Mouse (Mus musculus): ENCODE measurements around the gene Zfp341.

Gene Zfp341
- long read RNA-seq, experiment 1, partial matches to known transcripts: 0 of 2 reads
- long read RNA-seq, experiment 1, other reads (novel, unspliced or antisense): 2 of 2 reads
- long read RNA-seq, experiment 2: 0 reads

DNA sequence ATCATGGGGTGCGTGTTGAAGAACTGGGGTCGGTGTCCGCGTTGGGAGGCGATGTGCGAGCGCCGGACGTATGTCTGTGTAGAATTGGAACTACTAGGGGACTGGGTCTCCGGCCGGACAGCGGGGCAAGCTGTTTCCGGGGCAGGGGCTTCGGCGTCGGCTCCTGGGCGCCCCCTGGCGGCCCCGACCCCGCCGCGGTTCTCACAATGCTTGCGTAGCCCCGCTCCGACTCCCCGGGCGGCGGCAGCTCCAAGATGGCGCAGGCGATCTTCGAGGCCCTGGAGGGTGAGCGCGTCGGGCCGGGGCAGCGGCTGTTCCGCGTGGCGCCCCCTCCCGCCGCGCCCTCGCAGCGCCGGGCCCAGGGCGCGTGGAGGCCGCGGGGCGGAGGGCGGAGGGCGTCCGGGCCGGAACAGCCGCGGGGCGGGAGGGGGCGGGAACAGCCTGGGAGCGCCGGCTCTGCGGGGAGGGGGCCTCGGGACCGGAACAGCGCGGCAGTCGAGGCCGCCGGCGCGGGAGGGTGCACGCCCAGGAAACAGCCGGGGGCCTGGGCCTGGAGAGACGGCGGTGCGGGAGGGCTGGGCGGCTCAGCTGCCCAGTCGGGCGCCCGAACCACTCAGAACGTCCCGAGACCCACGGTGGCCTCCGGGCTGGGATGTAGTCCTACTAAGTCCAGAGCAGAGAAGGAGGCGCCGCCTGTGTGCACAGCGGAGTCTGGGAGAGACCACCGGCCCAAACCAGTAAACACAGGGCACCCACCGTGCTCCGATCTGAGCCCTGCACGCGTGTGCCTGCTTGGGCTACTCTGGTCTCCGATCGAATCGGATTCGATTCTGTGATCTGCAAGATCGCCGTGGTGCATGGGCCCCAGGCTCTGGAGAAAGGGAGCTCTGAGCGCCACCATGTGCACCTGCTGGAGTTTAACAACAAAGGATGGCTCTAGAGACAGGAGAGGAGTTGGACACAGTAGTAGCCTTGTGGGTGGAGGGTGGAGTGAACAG is at the start of gene Zfp341, which contains the start of gene 4930519P11Rik:
Zfp341 (plus strand) TSS at position 180 of the 998 bp plus-strand sequence.
4930519P11Rik (minus strand) TSS at position 320 of the 998 bp plus-strand sequence.
- intact Hi-C loops (cut with DNase I): loop anchor here (5.0 kb wide), 2 partner anchors 41 to 201 kb away; no protein-coding TSS in a partner anchor

DNA sequence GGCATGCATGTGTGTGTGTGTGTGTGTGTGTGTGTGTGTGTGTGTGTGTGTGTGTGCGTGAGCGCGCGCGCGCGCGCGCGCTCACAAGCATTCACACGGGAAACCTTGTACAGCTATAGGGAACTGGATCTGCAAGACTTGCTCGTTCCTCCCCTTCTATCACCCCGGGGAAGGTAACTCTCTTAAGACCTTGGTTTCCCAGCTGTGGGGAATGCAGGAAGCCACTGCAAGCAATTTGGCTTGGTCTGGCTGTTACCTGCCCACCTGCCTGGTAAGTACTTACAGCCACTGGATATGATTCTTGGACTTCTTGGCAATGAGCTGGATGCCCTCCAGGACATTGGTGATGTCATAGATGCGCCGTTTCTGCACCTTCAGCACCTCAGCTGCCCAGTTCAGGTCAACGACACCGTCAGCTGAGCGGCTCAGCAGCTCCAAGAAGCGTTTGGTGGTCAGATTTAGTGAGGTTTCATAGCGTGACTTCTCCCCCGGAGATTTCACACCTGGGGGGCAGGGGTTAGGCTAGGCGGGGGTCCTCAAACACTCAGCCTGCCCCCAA is 49.4 kb upstream of the Zfp341 start:
- intact Hi-C loops (cut with DNase I): no loop called here

DNA sequence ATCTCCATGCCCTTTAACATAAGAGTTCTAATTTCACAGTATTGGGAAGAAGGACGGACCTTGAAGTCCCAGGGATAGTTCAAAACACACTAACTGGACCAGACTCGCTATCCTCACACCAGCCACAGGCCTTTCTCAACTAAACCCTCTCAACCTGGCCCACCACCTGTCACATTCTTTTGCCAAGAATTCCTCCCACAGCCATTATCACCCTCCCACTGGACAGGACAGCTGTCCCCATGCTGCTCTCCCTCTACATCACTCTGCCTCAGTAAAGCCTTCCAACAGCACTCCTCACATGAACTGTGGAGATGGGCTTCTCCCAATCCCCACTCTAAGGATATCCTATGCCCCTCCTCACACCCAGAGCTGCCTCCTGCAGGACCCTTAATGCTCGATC is 47.5 kb upstream of the Zfp341 start:
- intact Hi-C loops (cut with DNase I): no loop called here

DNA sequence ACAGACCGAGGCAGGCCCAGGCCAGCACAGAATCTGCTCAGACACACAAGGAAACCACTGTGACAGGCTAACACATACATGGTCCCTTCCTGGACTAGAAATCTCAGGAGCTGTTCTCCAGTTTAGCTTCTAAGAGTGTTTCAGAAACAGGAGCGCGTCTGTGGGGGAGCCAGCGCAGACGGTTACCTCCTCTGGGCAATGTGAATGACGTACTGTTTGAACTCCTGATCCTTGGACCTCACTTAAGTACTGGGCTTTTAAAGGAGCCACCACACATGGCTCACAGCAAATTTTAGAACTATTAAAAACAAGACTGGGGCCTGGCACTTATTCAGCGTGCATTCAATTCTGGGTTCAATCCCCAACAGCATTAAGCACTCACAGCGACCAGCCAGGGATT is 46.5 kb upstream of the Zfp341 start:
- intact Hi-C loops (cut with DNase I): no loop called here

DNA sequence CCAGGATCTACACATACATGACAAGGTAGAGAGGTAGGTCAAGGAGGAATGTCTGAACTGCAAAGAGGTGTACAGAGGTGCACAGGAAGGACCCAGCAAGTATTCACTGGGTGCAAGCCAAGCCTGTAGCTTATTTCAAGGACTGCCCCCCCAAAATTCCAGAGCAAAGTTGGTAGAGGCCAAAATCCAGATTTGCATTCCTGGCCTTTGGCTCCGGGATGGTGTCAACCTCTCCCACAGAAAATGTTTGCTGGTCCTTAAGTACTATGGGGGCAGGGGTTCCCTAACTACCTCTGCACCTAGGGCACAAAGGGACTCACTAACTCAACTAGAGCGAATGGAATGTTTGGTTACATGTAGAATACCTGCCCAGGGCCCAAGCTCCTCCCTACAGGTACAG is 45.3 kb upstream of the Zfp341 start:
- intact Hi-C loops (cut with DNase I): no loop called here

DNA sequence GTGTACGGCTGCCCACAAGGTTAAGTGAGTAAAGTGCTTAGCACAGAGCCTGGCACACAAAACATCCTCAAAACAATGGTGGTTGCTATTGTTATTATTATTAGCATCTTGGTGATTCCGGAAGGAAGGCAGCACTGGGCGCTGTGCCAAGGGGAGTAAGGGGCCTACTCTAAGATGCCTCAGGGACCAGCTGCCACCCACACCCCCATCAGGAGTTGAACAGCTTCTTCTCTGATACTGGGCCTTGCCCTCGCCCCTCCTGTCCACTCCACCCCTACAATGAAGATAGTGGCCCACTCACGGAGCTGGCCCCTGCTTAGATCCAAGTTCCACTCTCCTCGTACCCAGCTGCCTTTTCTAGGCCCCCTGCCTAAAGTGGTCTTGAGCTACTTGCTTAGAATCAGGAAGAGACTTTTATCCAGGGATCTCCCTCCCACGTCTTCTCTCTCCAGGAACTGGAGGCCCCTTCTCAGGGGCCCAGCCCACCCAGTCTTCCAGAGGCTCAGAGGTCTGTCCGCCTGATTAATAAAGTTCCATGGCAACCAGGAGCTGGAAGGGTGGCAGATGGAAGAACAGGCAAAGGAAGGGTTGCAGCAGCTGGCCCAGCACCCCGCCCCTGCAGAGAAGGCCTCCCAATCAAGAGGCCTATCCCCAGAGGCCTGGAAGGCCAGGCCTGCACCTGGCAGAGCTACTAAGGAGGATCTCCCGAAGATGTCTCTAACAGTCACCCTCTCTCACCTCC is 44.6 kb upstream of the Zfp341 start:
- intact Hi-C loops (cut with DNase I): no loop called here

- intact Hi-C loops (cut with DNase I): no loop called here
Measured at GRCm38 (mm10) chr2:154569071-154569748, 43.9 kb upstream of the Zfp341 start.

DNA sequence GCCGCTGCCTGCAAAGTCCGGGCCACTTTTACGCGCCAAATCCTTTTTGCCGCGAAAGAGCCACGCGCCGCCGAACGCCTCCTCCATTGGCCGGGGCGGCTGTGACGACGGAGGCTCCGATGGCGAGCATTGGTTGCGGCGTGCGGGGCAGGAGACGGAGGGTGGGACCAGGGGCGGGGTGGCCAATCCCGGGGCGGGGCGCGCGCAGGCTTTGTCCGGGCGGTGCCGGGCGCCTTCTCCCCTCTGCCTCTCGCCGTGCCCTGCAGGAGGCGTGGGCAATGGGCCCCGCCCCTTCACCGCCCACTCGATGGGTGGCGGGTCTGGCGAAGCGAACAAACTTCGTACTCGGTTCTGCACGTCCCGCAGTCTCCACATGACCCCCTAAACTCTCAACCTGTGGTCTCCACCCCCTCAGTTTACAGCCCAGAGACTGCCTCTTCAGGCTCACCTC is 43.2 kb upstream of the Zfp341 start, which contains the start of gene E2f1:
E2f1 (minus strand) TSS at position 57 of the 451 bp plus-strand sequence.
- intact Hi-C loops (cut with DNase I): loop anchor here (5.0 kb wide), 1 partner anchor 42 kb away; the partner anchor contains the start of genes 4930519P11Rik and Zfp341

GRCm38 (mm10) chr2:154570666-154571065 is 42.4 kb upstream of the Zfp341 start:
- intact Hi-C loops (cut with DNase I): loop anchor here (5.0 kb wide), 1 partner anchor 42 kb away; the partner anchor contains the start of genes 4930519P11Rik and Zfp341

- intact Hi-C loops (cut with DNase I): loop anchor here (5.0 kb wide), 1 partner anchor 41 kb away; the partner anchor contains the start of genes 4930519P11Rik and Zfp341
Measured at GRCm38 (mm10) chr2:154571266-154571665, 41.8 kb upstream of the Zfp341 start.

DNA sequence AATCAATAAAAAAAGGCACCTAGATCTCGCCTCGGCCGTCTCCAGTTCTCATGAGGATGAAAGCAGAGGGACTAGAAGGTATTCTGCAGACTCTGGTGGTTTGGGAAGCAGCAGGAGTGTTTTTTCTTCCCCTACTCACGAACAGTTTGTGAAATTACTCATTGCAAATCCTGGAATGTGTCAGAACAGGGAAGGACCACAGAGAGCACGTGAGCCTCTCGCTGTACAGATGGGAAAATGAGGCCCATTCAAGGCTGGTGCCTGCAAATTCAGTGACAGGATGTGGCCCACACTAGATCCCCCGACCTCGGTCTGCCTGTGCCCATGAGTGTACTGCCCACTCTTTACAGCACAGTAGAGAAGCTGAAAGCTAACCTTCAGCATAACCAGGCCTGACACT is 41.1 kb upstream of the Zfp341 start:
- intact Hi-C loops (cut with DNase I): loop anchor here (5.0 kb wide), 1 partner anchor 40 kb away; the partner anchor contains the start of genes 4930519P11Rik and Zfp341

- intact Hi-C loops (cut with DNase I): loop anchor here (5.0 kb wide), 1 partner anchor 39 kb away; the partner anchor contains the start of genes 4930519P11Rik and Zfp341
Measured at GRCm38 (mm10) chr2:154572996-154573395, 40.1 kb upstream of the Zfp341 start.

DNA sequence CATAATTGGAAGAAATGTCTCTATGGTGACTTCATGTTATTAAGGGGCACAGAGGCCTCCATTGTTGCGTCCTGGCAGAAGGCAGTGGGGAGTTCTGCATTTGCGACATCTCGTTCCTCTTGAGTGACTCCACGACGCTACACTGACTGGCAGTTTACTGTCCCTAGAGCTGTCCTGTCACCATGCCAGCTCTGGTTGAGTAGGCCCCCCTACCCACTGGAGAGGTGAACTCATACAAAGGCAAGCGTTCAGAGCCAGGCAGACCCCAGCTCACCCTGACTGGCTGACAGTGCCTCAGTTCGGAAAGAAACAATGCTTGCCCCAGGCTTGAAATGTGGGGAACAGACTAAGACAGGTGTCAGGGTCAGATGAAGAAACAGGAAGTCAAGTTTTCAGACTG is 38.8 kb upstream of the Zfp341 start:
- intact Hi-C loops (cut with DNase I): loop anchor here (5.0 kb wide), 1 partner anchor 38 kb away; the partner anchor contains the start of genes 4930519P11Rik and Zfp341

GRCm38 (mm10) chr2:154576876-154577743 is 36.0 kb upstream of the Zfp341 start:
- intact Hi-C loops (cut with DNase I): no loop called here

- intact Hi-C loops (cut with DNase I): no loop called here
Measured at GRCm38 (mm10) chr2:154577744-154578067, 35.4 kb upstream of the Zfp341 start.

DNA sequence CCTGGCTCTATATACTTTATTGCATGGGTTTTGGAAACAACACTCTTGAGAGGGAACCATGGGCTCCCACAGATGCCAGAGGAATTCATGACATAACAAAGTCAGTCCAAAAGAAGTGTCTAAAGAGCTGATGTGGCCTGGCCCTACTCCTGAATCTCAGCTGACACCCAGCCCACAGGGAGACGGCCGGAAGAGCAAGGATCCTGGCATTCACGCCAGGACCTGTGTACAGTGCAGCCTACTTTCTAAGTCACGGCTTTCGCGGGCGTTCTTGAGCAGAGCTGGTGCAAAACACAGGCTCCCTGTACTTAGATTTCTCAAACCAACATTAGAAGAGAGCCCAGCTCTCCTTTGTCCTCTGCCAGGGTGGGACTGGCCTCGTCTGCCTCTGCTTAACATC is 32.5 kb upstream of the Zfp341 start:
- intact Hi-C loops (cut with DNase I): no loop called here

- intact Hi-C loops (cut with DNase I): no loop called here
Measured at GRCm38 (mm10) chr2:154581421-154581820, 31.7 kb upstream of the Zfp341 start.

GRCm38 (mm10) chr2:154583906-154584872 is 28.9 kb upstream of the Zfp341 start:
- intact Hi-C loops (cut with DNase I): no loop called here
